ENCODE assay signal across 26 mouse cellular contexts in the genomic region with DNA sequence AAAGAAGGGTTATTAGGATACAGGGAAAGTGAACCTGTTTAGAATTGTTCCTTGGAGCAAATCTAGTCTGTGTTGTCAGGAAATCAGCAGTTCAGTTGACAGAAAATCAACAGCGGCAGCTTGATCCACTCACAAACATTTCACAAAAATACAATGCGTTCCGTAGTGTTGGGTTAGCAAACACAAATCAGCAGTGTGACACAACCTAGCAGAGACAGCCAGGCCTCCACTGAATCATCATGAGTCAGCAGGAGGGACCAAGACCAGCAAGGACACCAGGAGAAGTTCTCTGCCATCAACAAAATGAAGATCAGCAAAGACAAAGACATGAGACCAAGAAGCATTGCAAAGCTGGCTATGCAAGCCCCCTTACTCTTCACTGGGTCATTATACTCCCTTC.
DNase-seq lines count a peak whose midpoint lies in the region; ATAC-seq and TF ChIP-seq lines count a peak whose summit lies in the region.
"Had no signal": no experiment of that assay in that cellular context is flagged by ENCODE, and none has a peak within 500 bp of the region (broad histone marks: within the 10 kb centered on the region; RNA-seq: fewer than 3 reads in every experiment).

No protein-coding gene starts in this region.

- H3K36me3 ChIP-seq in hindbrain, embryonic 13.5 days: no peaks in the 10 kb centered on the region
- H3K36me3 ChIP-seq: hindbrain, embryonic 12.5 days; limb, embryonic 10.5 days; limb, embryonic 15.5 days; midbrain, embryonic 12.5 days; neural tube, embryonic 13.5 days had no signal

- ATAC-seq in hindbrain, embryonic 13.5 days (ENCODE audit: low FRiP score): no peak
- ATAC-seq: forebrain, embryonic 13.5 days; intestine, embryonic 16.5 days; Patski had no signal

- H3K9ac ChIP-seq in hindbrain, embryonic 13.5 days: no peak overlapping the region
- H3K9ac ChIP-seq: forebrain, embryonic 13.5 days; hindbrain, embryonic 12.5 days; limb, embryonic 15.5 days; midbrain, embryonic 12.5 days; neural tube, embryonic 13.5 days had no signal

- H3K27ac ChIP-seq in hindbrain, embryonic 13.5 days: no peak overlapping the region
- H3K27ac ChIP-seq: forebrain, embryonic 13.5 days; hindbrain, embryonic 12.5 days; limb, embryonic 10.5 days; limb, embryonic 15.5 days; midbrain, embryonic 12.5 days; neural tube, embryonic 13.5 days had no signal

- TF ChIP-seq CTCF in lung, adult 2 months (IDR thresholded peaks at IDR 0.05; ENCODE audit: insufficient read depth, low read length): no peak

- H3K4me3 ChIP-seq in lung, adult 2 months (replicated peaks; ENCODE audit: extremely low read depth, low read depth, low read length): no peak overlapping the region
- H3K4me3 ChIP-seq in hindbrain, embryonic 13.5 days: no peak overlapping the region
- H3K4me3 ChIP-seq: forebrain, embryonic 13.5 days; hindbrain, embryonic 12.5 days; limb, embryonic 10.5 days; limb, embryonic 15.5 days; midbrain, embryonic 12.5 days; neural tube, embryonic 13.5 days had no signal

- 83% methylated on average over 3 of the region's 3 CpGs for WGBS in lung, adult 2 months
- WGBS in hindbrain, embryonic 13.5 days: 90% methylated on average over 3 of the region's 3 CpGs

- peak; percentile 8 for DNase-seq in lung, postnatal 10 days
- DNase-seq in lung, adult 2 months: no peak
- peak; percentile 29 for DNase-seq in adipocyte (ENCODE audit: low spot score)
- DNase-seq in adrenal gland, postnatal 14 days: peak; percentile 49
- DNase-seq in T-cell, adult 2 months (ENCODE audit: low spot score): no peak
- DNase-seq: cerebellum, adult 11 months; cerebellum, adult 9-10 months; cerebellum, postnatal 36 days; gastrocnemius, postnatal 14 days; heart, adult 18-20 months; heart, postnatal 36 days; kidney, adult 9 months; kidney, postnatal 10 days; layer of hippocampus, postnatal 36 days; lung, postnatal 14 days; thymus, postnatal 4 days had no signal

- no peak for TF ChIP-seq POLR2A in lung, adult 2 months (IDR thresholded peaks at IDR 0.05; ENCODE audit: borderline replicate concordance, extremely low read depth, low read depth, low read length)

- no peaks in the 10 kb centered on the region for H3K27me3 ChIP-seq in hindbrain, embryonic 13.5 days
- H3K27me3 ChIP-seq: forebrain, embryonic 13.5 days; hindbrain, embryonic 12.5 days; limb, embryonic 15.5 days; midbrain, embryonic 12.5 days; neural tube, embryonic 13.5 days; Patski had no signal

- H3K4me1 ChIP-seq in lung, adult 2 months (ENCODE audit: control insufficient read depth, insufficient read depth, low read length): no peaks in the 10 kb centered on the region
- H3K4me1 ChIP-seq in hindbrain, embryonic 13.5 days (replicated peaks): peaks cover 12% of the 10 kb centered on the region; the same call in 1 of the 2 replicates
- H3K4me1 ChIP-seq: forebrain, embryonic 13.5 days had no signal

- no peaks in the 10 kb centered on the region for H3K9me3 ChIP-seq in hindbrain, embryonic 13.5 days
- H3K9me3 ChIP-seq: forebrain, embryonic 13.5 days; hindbrain, embryonic 12.5 days; limb, embryonic 10.5 days; limb, embryonic 15.5 days; midbrain, embryonic 12.5 days; neural tube, embryonic 13.5 days had no signal

- H3K4me2 ChIP-seq in hindbrain, embryonic 13.5 days: no peak overlapping the region
- H3K4me2 ChIP-seq: forebrain, embryonic 13.5 days; heart, embryonic 11.5 days; hindbrain, embryonic 12.5 days; limb, embryonic 15.5 days; midbrain, embryonic 12.5 days; neural tube, embryonic 13.5 days had no signal

Comparison
In these comparisons a context has a peak if more than half of its experiments do, and no peak if none do; other contexts are left out.
1. DNase-seq: peak in lung, postnatal 10 days (single experiment), adipocyte (single experiment) and adrenal gland, postnatal 14 days (single experiment); none in lung, adult 2 months (single experiment) and T-cell, adult 2 months (single experiment).